Mouse (Mus musculus) R1 (cell line): ENCODE results near the gene 0610037L13Rik.

Source experiments
- DNase-seq: peaks from one replicate; pipeline ENCODE4 v3.0.0-alpha.2; 2018; ENCODE audit warnings: low read depth, low spot score

Gene 0610037L13Rik

DNA sequence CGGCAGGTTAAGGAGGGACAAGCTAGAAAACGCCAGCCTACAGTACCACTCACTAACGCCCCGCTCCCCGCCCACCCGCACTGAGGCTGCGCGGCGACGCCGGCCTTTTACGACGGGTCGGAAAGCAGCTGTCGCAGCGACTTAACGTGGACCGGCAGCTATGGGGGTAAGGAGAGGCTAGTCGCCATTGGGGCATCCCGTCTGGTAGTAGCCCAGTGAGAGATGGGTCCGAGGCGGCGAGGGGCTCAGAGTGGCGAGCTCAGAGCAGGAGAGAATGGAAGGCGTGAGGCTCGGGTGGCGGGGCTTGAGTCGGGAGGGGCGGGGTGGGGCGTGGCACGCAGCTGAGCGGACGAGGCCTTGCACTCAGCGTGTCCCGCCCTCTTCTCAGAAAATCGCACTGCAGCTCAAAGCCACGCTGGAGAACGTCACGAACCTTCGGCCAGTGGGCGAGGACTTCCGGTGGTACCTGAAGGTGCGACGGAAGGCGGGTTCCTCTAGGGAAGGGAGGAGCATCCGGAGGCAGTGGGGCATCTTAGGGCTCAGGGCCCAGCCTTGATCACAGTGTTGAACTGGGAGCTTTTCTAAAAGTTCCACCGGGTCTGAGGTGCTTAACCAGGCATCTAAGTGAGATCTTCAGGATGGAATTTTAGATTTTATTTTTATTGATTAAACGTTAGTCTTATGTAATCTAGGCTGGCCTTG lies at the start of gene 0610037L13Rik:
0610037L13Rik (plus strand) TSS at position 83 of the 702 bp plus-strand sequence.
- peak; percentile 98 for DNase-seq

- DNase-seq: no peak
Observed at GRCm38 (mm10) chr4:107843687-107844086, 45.9 kb upstream of the 0610037L13Rik start.

DNA sequence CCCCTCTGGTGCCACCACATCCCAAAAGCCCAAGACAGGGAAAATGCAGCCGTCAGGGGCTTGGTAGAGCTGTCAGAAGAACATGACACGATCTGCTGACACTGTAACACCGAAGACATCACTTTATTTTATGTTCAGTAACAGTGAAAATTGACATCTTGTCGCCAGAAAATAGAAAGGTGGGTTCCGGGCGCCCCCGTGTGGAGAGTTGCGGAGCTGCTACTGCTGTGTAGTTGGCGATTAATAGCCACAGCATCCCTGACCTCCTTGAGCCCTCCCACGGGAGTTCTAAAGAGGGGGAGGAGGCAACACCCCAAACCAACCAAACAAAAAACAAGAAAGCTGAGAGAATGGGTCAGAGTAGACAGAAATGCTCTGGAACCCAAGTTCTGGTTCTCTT lies 44.6 kb upstream of the 0610037L13Rik start:
- DNase-seq: peak; percentile 59

DNA sequence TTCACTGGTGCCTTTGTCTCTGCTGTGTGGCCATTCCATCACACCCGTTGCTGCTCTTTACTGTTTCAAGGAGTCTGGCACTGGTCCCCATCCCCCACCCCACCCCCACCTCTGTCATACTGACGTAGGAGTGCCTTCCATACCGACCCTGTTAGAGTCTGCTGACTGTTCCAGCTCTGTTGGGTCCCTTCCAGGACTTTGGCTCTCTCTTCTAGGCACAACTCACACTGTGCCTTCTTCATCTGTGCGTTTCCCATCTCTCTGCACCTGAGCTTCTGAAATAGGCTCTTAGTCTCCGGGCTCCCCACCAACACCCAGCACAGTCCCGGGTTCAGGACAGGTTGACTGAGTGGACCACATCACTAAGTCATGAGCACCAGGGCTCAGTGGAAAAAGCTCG lies 42.8 kb upstream of the 0610037L13Rik start:
- no peak for DNase-seq

GRCm38 (mm10) chr4:107848546-107848945 lies 41.1 kb upstream of the 0610037L13Rik start:
- no peak for DNase-seq

DNA sequence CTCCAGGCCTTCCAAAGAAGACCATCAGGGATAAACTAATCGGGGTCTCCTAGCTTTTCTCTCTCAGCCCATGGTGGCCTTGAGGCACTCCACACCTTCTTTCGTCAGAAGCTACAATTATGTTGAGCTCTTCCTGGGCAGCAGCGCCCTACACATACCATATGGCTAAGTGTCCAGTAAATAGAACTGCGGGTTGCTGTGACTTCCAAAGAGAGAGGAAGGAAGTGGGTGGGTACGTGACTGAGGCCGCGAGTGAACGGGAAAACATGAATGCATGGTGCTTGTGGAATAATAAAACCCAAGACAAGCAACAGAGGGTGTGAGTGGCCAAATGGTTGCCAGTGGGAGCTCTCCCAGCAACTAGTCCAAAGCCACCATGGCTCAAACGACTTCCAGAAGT lies 40.0 kb upstream of the 0610037L13Rik start:
- no peak for DNase-seq

- no peak for DNase-seq
Observed at GRCm38 (mm10) chr4:107850091-107850490, 39.5 kb upstream of the 0610037L13Rik start.

GRCm38 (mm10) chr4:107853333-107853732 lies 36.3 kb upstream of the 0610037L13Rik start:
- DNase-seq: no peak

DNA sequence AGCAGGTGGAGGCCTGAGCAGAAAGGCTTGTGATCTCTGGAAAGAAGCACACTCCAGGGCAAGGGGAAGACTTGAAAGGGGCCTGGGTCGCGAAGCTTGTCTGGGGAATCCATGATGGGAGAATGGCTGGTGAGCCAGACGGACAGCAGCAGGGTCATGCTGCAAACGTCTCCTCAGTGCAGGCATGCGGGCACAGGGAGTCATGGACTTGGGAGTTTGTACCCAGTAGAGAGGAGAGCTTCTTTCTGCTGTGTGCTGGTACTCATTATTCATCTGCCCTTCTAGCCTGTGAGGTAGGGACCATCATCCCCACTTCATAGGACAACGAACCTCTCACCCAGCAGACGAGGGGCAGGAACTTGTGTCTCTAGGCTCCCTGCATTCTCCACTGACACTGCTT lies 35.8 kb upstream of the 0610037L13Rik start:
- no peak for DNase-seq

DNA sequence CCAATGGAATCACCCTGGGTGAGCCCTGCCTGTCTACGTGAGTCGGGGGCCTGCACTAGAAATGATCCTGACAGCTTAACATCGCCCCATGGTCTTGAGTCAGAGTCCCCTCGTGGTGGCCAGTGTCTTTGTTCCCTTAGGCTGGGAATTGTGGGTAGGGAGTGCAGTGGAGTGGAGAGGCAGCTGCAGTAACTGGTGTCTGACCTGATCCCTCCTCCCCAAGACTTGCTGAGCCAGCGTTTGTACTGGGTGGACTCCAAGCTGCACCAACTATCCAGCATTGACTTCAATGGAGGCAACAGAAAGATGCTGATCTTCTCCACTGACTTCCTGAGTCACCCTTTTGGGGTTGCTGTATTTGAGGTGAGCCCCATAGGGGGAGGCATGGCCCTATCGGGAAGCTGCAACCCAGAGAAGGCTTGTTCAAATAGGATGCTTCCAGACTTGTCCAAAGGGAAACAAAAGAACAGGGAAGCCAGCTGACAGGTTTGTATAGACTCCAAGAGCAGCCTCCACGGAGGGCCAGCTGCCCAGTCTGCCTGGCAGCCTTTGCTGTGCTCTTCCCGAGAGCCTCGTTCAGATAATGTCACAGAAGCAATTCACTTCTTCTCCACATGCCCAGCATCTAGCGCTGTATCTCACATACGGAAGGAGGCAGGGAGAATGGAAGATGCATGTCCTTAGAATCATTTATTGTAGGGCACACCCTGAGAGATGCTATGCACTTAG lies 32.5 kb upstream of the 0610037L13Rik start:
- DNase-seq: no peak

DNA sequence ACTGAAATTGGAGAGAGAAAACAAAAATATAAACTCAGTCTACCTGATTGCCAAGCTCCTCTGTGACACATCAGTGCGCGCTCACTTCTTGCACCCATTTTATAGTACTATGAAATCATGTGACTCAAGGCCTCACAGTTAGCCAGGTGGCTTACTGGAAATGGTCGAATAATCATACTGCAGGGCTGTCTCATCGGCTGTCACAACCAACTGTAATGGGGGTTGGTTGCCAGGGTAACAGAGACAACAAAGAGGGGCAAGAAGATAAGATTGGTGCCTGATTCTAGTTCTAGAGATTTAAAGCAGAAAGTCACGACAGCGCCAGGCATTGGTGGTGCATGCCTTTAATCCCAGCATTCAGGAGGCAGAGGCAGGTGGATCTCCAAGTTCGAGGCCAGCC lies 30.6 kb upstream of the 0610037L13Rik start:
- DNase-seq: no peak

- DNase-seq: no peak
Observed at GRCm38 (mm10) chr4:107864866-107865265, 24.7 kb upstream of the 0610037L13Rik start.

GRCm38 (mm10) chr4:107879254-107880050 lies 10.2 kb upstream of the 0610037L13Rik start, which contains the start of gene Magoh:
Gene Magoh, plus strand, starts transcription at chr4:107879755.
- peak; percentile 97 for DNase-seq

- DNase-seq: no peak
Observed at GRCm38 (mm10) chr4:107881631-107882030, 8.0 kb upstream of the 0610037L13Rik start.

DNA sequence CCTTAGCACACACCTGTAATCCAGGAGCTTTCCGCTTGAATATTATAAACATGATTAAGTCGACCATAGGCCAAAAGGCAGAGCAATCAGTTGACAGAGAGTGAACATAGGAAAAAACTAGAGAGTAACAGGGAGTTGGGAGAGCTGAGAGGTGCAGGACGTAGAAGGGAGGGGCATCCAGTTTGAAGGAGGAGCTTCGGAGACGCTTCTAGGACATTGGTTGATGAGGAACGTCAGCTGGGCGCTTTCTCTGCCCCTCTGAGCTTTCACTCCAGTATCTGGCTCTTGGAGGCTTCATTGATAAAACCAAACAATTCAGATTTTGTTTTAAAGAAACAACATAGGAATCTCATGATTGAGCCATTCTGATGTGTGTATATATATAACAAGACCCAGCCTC lies 3.2 kb upstream of the 0610037L13Rik start:
- DNase-seq: peak; percentile 75

DNA sequence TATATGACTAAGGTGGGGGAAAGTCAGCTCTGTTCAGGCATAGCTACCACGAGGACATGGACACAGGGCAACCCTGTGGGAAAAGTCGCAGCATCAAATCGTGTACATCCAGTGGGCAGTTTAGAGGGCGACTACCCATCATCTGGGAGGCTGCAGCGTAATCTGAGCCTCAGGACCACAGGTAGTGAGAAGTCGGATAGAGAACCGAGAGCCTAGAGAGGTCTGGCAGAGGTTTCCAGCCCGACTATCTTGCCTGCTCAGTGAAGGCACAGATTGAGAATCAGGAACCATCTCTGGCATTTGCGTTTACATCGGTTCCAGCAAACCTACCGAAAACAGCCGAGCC lies 255 bp upstream of the 0610037L13Rik start:
- no peak for DNase-seq

DNA sequence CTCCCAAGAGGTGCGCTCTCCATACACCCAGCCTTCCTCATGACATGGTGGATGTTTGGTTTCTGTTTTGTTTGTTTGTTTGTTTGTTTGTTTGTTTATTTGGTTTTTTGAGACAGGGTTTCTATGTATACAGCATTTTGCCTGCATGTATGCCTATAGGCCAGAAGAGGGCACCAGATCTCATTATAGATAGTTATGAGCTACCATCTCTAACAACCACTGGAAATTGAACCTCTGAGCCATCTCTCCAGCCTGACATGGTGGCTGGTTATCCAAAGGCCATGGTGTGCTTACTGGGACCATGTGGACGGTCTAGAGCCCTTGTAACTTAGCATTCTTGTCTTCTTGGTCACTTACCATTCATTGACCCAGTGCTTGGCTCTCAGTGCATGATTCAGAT lies 3.0 kb downstream of the 0610037L13Rik start:
- no peak for DNase-seq

- DNase-seq: no peak
Observed at GRCm38 (mm10) chr4:107899211-107899927, 9.8 kb downstream of the 0610037L13Rik start.

DNA sequence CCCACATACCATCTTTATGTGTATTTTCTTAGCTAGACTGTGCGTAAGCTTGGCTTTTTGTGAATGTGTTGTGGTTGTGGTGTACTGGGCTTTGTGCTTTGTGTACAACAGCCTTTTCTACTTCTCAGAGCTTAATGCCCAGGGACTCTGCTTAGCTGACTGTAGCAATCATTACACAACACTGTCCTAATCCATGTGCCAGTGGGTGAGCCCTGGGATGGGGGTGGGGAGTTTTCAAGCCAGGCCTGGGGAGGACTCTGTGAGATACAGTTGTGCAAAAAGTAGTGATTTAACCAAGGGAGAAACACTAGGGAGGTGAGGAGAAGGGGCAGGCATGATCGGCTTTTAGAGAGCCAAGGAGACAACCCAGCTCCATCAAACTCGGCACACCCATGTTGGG lies 10.6 kb downstream of the 0610037L13Rik start:
- DNase-seq: no peak

- no peak for DNase-seq
Observed at GRCm38 (mm10) chr4:107904252-107904651, 14.6 kb downstream of the 0610037L13Rik start.

GRCm38 (mm10) chr4:107906561-107906960 lies 16.9 kb downstream of the 0610037L13Rik start:
- DNase-seq: peak; percentile 53

- DNase-seq: no peak
Observed at GRCm38 (mm10) chr4:107910020-107910419, 20.4 kb downstream of the 0610037L13Rik start.
